Mouse (Mus musculus): ENCODE results near the gene 1700028J19Rik. TPM values are rescaled to one million over a fixed set of nuclear protein-coding genes. Genes with fewer than 3 reads are reported as not detected.

The 1700028J19Rik gene
- polyA plus RNA-seq, 1 experiment: 2.1 TPM

Other genes with a start within 250 kb of the 1700028J19Rik start
- not detected in 2 replicates for gene Klk1b26, start 234.5 kb downstream of the 1700028J19Rik start, polyA plus RNA-seq (2012; rRNA removed)
- gene Klk1b27, start 194.4 kb downstream of the 1700028J19Rik start, polyA plus RNA-seq (2012; rRNA removed): 0.18 TPM in 1 of 2 replicates, not detected in the other
- gene Klk1b21, start 144.4 kb downstream of the 1700028J19Rik start, polyA plus RNA-seq (2012; rRNA removed): not detected in 2 replicates
- gene Klk1b22, start 134.0 kb downstream of the 1700028J19Rik start, polyA plus RNA-seq (2012; rRNA removed): not detected in 2 replicates
- gene Klk1b16, start 109.9 kb downstream of the 1700028J19Rik start, polyA plus RNA-seq (2012; rRNA removed): not detected in 2 replicates
- gene Klk1b24, start 58.5 kb downstream of the 1700028J19Rik start, polyA plus RNA-seq (2012; rRNA removed): not detected in 2 replicates
- not detected in 2 replicates for gene Klk1b3, start 48.5 kb downstream of the 1700028J19Rik start, polyA plus RNA-seq (2012; rRNA removed)
- gene Klk1b4, start 39.3 kb downstream of the 1700028J19Rik start, polyA plus RNA-seq (2012; rRNA removed): not detected in 2 replicates
- gene Klk1b5, start 30.8 kb downstream of the 1700028J19Rik start, polyA plus RNA-seq (2012; rRNA removed): not detected in 2 replicates
- 0.25 TPM in 1 of 2 replicates, not detected in the other for gene Klk1, start 21.3 kb downstream of the 1700028J19Rik start, polyA plus RNA-seq (2012; rRNA removed)
- gene Gm36864, start 10.5 kb downstream of the 1700028J19Rik start, polyA plus RNA-seq (2012; rRNA removed): not detected in 2 replicates
- gene 2410002F23Rik, start within 50 bp of the 1700028J19Rik start, polyA plus RNA-seq (2012; rRNA removed): 114 and 118 TPM in 2 replicates
- gene Acp4, start 10.7 kb upstream of the 1700028J19Rik start, polyA plus RNA-seq (2012; rRNA removed): not detected in 2 replicates
- 0.82 and 0.99 TPM in 2 replicates for gene Gm15517, start 14.8 kb upstream of the 1700028J19Rik start, polyA plus RNA-seq (2012; rRNA removed)
- gene Clec11a, start 60.2 kb upstream of the 1700028J19Rik start, polyA plus RNA-seq (2012; rRNA removed): 4.8 and 5.4 TPM in 2 replicates
- gene Shank1, start 63.6 kb upstream of the 1700028J19Rik start, polyA plus RNA-seq (2012; rRNA removed): 130 and 138 TPM in 2 replicates
- 56.7 and 57.0 TPM in 2 replicates for gene Syt3, start 137.4 kb upstream of the 1700028J19Rik start, polyA plus RNA-seq (2012; rRNA removed)
- gene 1700008O03Rik, start 139.1 kb upstream of the 1700028J19Rik start, polyA plus RNA-seq (2012; rRNA removed): 3.7 and 3.8 TPM in 2 replicates
- 230 and 247 TPM in 2 replicates for gene Lrrc4b, start 182.3 kb upstream of the 1700028J19Rik start, polyA plus RNA-seq (2012; rRNA removed)
- 12.2 and 14.4 TPM in 2 replicates for gene Aspdh, start 218.7 kb upstream of the 1700028J19Rik start, polyA plus RNA-seq (2012; rRNA removed)
- gene Josd2, start 221.3 kb upstream of the 1700028J19Rik start, polyA plus RNA-seq (2012; rRNA removed): 169 and 184 TPM in 2 replicates
- gene Emc10, start 249.8 kb upstream of the 1700028J19Rik start, polyA plus RNA-seq (2012; rRNA removed): 252 and 282 TPM in 2 replicates
- gene Fam71e1, start 249.9 kb upstream of the 1700028J19Rik start, polyA plus RNA-seq (2012; rRNA removed): 27.3 and 33.6 TPM in 2 replicates

Measured in frontal cortex, adult 2 months (tissue).